Mouse (Mus musculus) kidney, adult 9 months (tissue): ENCODE measurements around the gene Nfib.
A peak's percentile ranks its signal among the peaks of the same experiment; 100 is the strongest.

Source experiments
- DNase-seq: peaks from one replicate; pipeline ENCODE4 v3.0.0; 2022

The Nfib gene

GRCm38 (mm10) chr4:82408463-82409404 is 296.8 kb downstream of the Nfib start:
- no peak for DNase-seq

GRCm38 (mm10) chr4:82406511-82406910 is 299.0 kb downstream of the Nfib start:
- peak; percentile 61 for DNase-seq

- DNase-seq, result no peak
Measured at GRCm38 (mm10) chr4:82405791-82406190, 299.8 kb downstream of the Nfib start.

- peak; percentile 84 for DNase-seq
Measured at GRCm38 (mm10) chr4:82403975-82404651, 301.4 kb downstream of the Nfib start.

GRCm38 (mm10) chr4:82402666-82403065 is 302.9 kb downstream of the Nfib start:
- DNase-seq, result no peak

- no peak for DNase-seq
Measured at GRCm38 (mm10) chr4:82401450-82402061, 304.0 kb downstream of the Nfib start.

GRCm38 (mm10) chr4:82400536-82400935 is 305.0 kb downstream of the Nfib start:
- peak; percentile 66 for DNase-seq

GRCm38 (mm10) chr4:82399406-82400380 is 305.9 kb downstream of the Nfib start:
- DNase-seq, result peak; percentile 93

GRCm38 (mm10) chr4:82398282-82398681 is 307.3 kb downstream of the Nfib start:
- no peak for DNase-seq

GRCm38 (mm10) chr4:82396805-82397204 is 308.7 kb downstream of the Nfib start:
- peak; percentile 82 for DNase-seq

- no peak for DNase-seq
Measured at GRCm38 (mm10) chr4:82396003-82396402, 309.5 kb downstream of the Nfib start.

GRCm38 (mm10) chr4:82394346-82394745 is 311.2 kb downstream of the Nfib start:
- no peak for DNase-seq

- DNase-seq, result peak; percentile 92
Measured at GRCm38 (mm10) chr4:82393021-82393420, 312.5 kb downstream of the Nfib start.

GRCm38 (mm10) chr4:82392496-82392895 is 313.1 kb downstream of the Nfib start:
- DNase-seq, result no peak

- DNase-seq, result peak; percentile 53
Measured at GRCm38 (mm10) chr4:82391726-82392472, 313.7 kb downstream of the Nfib start.

GRCm38 (mm10) chr4:82390545-82390944 is 315.0 kb downstream of the Nfib start:
- peak; percentile 67 for DNase-seq

GRCm38 (mm10) chr4:82389876-82390275 is 315.7 kb downstream of the Nfib start:
- DNase-seq, result no peak

GRCm38 (mm10) chr4:82387620-82388019 is 317.9 kb downstream of the Nfib start:
- DNase-seq, result no peak

- no peak for DNase-seq
Measured at GRCm38 (mm10) chr4:82386222-82386993, 319.1 kb downstream of the Nfib start.

- DNase-seq, result no peak
Measured at GRCm38 (mm10) chr4:82385638-82386037, 319.9 kb downstream of the Nfib start.
